Mouse (Mus musculus) liver, embryonic 14.5 days (tissue): Measurements from ENCODE around the gene Fndc11. TPM values are rescaled to one million over a fixed set of nuclear protein-coding genes. Genes with fewer than 3 reads are reported as not detected.

Experiments used
- ATAC-seq: fragments of 200-750 bp; cut with Nextera tagmentation; 2 replicates; pipeline ENCODE4 v1.8.0; 2017; ENCODE audit warnings: moderate number of reproducible peaks, mild to moderate bottlenecking, moderate library complexity; ENCODE audit not compliant: insufficient read depth
- DNase-seq, 3 experiments: peaks; one replicate each; pipeline ENCODE4 v3.0.0-alpha.2; 2012 to 2013; ENCODE audit warnings: low read depth in 3 of 3, low spot score in 3 of 3
- H3K27ac ChIP-seq: fragments of 300-500 bp; sonication (generic); 2 replicates; pipeline ENCODE4 v1.5.1; 2014; ENCODE audit warnings: moderate library complexity, mild to moderate bottlenecking, control low read depth, inconsistent platforms
- H3K27me3 ChIP-seq: fragments of 300-500 bp; sonication (generic); 2 replicates; pipeline ENCODE4 v1.6.1; 2014; ENCODE audit warnings: mild to moderate bottlenecking, low read length, moderate library complexity; ENCODE audit not compliant: control insufficient read depth, insufficient read depth
- H3K36me3 ChIP-seq: fragments of 300-500 bp; sonication (generic); replicated peaks from 2 replicates; pipeline ENCODE4 v1.6.1; 2014; ENCODE audit warnings: low read depth; ENCODE audit not compliant: control insufficient read depth, insufficient read depth
- H3K4me1 ChIP-seq, 2 experiments: fragments of 200-500 bp in 1 of 2; fragments of 300-500 bp in 1 of 2; sonication (generic) in 1 of 2; replicated peaks; 2 replicates each; pipeline ENCODE4 v1.6.1; 2012 to 2014; ENCODE audit warnings: antibody characterized with exemption in 1 of 2, inconsistent platforms in 1 of 2, low read length in 1 of 2; ENCODE audit not compliant: control insufficient read depth in 2 of 2, insufficient read depth in 2 of 2
- H3K4me2 ChIP-seq: fragments of 300-500 bp; sonication (generic); 2 replicates; pipeline ENCODE4 v1.6.1; 2014; ENCODE audit warnings: low read depth, mild to moderate bottlenecking, control low read depth, moderate library complexity
- H3K4me3 ChIP-seq, 2 experiments: fragments of 200-500 bp in 1 of 2; fragments of 300-500 bp in 1 of 2; sonication (generic) in 1 of 2; 2 replicates each; pipeline ENCODE4 v1.5.1; 2012 to 2014; ENCODE audit warnings: low read depth in 2 of 2, low read length in 2 of 2, mild to moderate bottlenecking in 2 of 2, control low read depth in 1 of 2, inconsistent platforms in 1 of 2, moderate library complexity in 1 of 2; ENCODE audit not compliant: insufficient read depth in 1 of 2
- H3K9ac ChIP-seq: fragments of 300-500 bp; sonication (generic); replicated peaks from 2 replicates; pipeline ENCODE4 v1.6.1; 2014; ENCODE audit warnings: mild to moderate bottlenecking, control low read depth, moderate library complexity
- H3K9me3 ChIP-seq: fragments of 300-500 bp; sonication (generic); 2 replicates; pipeline ENCODE4 v1.6.1; 2016; ENCODE audit warnings: low read length, mixed read lengths; ENCODE audit not compliant: control insufficient read depth
- CTCF ChIP-seq: IDR thresholded peaks from 2 replicates; pipeline ENCODE4 v1.5.1; 2016; ENCODE audit warnings: antibody characterized with exemption, low read depth, control low read depth
- EP300 ChIP-seq: IDR thresholded peaks from 2 replicates; pipeline ENCODE4 v1.6.1; 2016; ENCODE audit warnings: antibody characterized with exemption, low read depth
- WGBS: fragments of 180-500 bp; shearing (Covaris S2); extraction: QIAGEN DNeasy Blood & Tissue Kit; methylation state at CpG from one replicate; pipeline ENCODE4 v1.1.7; 2014; ENCODE audit not compliant: insufficient replicate concordance; 5-methylcytosine and 5-hydroxymethylcytosine counted together
- polyA plus RNA-seq, 2 experiments: library from polyadenylated mRNA; depleted of rRNA in 1 of 2; stranded (reverse) in 1 of 2; unstranded in 1 of 2; fragments of >200 nt; fragmentation: Nextera tagmentation in 1 of 2; extraction: Ambion mirVana in 1 of 2; gene quantifications; 2 replicates each; pipeline versions ENCODE4 v1.2.1 to v1.2.3; 2012 to 2014

Gene Fndc11
- polyA plus RNA-seq, 2 experiments = 0.14 to 0.25 TPM

DNA sequence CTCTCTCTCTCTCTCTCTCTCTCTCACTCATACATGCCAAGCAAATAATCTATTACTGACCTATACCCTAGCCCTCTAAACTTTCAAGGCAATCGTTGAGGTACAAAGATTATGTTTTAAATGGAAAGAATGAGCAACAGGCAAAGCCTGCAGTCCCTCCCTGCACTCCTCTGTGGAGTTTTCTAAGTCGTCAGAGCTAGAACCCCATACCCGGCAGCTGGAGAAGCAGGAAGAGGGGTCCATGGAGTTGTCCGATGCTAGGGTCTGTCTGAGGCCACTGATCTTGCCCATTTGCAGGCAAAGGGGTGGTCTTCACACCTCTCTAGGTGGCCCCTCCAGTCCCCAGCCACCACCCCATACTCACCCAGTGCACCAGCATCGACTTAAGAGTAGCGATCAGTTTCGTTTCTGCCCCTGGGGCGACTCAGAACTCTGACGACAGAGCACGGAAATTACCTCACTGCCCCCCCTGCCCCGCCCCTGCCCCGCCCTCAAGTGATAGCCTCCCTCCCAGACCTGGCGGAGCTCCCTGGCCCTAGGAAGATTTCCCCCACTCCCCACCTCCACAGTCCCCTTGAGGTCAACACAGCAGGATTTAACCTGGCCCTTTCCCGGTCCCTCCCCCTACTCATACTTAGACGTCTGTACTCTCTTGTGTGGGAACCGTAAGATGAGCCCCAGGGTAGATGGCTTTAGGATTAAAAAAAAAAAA, 21.9 kb downstream of the Fndc11 start, which contains the start of gene Helz2:
Gene Helz2 (minus strand): TSS at position 426 of the 712 bp plus-strand sequence.
- Histone ChIP-seq H3K27me3 (no peaks in the 10 kb centered on the region), H3K4me1 (peaks cover 3 to 17% of the 10 kb centered on the region in 2 experiments; a peak in 2 of 4 replicates), H3K36me3 (no peaks in the 10 kb centered on the region), H3K27ac (peak within 1 kb of the TSS; percentile 48; the same call in 1 of the 2 replicates), H3K4me2 (peak within 1 kb of the TSS; percentile 70), H3K9ac (peak within 1 kb of the TSS; percentile 87), H3K9me3 (no peaks in the 10 kb centered on the region), H3K4me3 (peak within 1 kb of the TSS; percentile 74 to 97)
- TF ChIP-seq EP300 = no peak
- no peak for TF ChIP-seq CTCF
- DNase-seq = peak; percentile 58 to 69 (median 69)
- 7% methylated on average over 16 of the region's 16 CpGs for WGBS
- ATAC-seq = peak; percentile 79

DNA sequence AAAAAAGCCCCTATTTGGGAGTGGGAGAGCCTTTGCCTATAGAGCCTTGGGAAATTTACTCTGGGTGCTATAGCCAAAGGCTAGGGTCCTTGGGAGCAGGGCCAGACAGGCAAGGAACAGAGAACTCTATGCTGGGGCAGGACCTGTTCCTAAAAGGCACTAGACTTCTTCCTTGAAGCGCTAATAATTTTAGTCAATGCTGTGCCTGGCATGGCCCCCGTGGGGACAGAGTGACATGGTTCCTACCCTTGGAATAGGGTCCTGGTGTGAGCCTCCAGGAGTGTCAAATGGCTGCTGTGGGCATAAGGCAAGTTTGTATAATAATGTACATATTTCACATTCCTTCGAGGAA, 22.5 kb downstream of the Fndc11 start:
- Histone ChIP-seq H3K9ac (no peak overlapping the region; the same call in 1 of the 2 replicates), H3K9me3 (no peaks in the 10 kb centered on the region), H3K36me3 (no peaks in the 10 kb centered on the region), H3K4me2 (peak overlapping the region; percentile 70), H3K27ac (no peak overlapping the region), H3K4me1 (peaks cover 3 to 17% of the 10 kb centered on the region in 2 experiments; a peak in 2 of 4 replicates), H3K27me3 (no peaks in the 10 kb centered on the region), H3K4me3 (peak overlapping the region in 1 of 2 experiments; percentile 74; a peak in 2 of 4 replicates)
- ATAC-seq (no peak), DNase-seq (no peak)
- TF ChIP-seq EP300 (no peak), CTCF (no peak)
- 54% methylated on average over 3 of the region's 3 CpGs for WGBS

DNA sequence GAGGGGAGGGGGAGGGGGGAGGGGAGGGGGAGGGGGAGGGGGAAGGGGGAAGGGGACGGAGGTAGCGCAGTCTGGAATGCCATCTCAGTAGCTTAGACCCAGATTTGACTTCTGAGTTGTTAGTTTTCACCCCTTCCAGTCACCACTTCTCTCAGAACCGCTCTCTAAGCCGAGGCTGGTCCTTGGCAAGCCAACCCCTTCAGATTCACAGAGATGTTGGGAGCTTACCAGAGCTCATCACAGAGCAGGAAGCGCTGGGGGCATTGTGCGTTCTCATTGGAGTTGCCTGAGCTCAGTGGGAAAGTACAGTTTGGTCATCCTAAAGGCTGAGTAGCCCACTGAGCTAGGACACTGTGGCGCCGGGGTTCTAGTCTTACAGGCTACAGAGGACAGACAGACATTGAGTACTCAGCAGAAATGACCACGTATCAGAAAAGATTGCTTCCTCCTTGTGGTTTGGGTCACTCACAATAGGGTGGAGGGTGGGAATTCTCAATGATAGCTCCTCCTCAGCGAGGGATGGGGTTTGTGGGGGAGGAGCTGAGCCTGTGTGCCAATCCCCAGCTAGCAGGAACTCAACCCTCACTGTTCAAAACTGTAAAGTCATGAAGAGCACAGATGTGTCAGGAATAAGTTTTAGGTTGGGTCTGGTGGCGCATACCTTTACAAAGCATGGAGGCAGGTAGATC, 24.0 kb downstream of the Fndc11 start:
- Histone ChIP-seq H3K27ac (no peak overlapping the region), H3K36me3 (no peaks in the 10 kb centered on the region), H3K4me3 (no peak overlapping the region), H3K27me3 (no peaks in the 10 kb centered on the region), H3K4me1 (peaks cover 3 to 17% of the 10 kb centered on the region in 2 experiments; a peak in 2 of 4 replicates), H3K9me3 (no peaks in the 10 kb centered on the region), H3K4me2 (peak overlapping the region; percentile 23; the same call in 1 of the 2 replicates), H3K9ac (no peak overlapping the region)
- peak; percentile 46; the same call in 1 of the 2 replicates for ATAC-seq
- 12% methylated on average over 11 of the region's 11 CpGs for WGBS
- no peak for TF ChIP-seq CTCF
- TF ChIP-seq EP300 = no peak
- peak; percentile 24 to 44 (median 26) for DNase-seq

DNA sequence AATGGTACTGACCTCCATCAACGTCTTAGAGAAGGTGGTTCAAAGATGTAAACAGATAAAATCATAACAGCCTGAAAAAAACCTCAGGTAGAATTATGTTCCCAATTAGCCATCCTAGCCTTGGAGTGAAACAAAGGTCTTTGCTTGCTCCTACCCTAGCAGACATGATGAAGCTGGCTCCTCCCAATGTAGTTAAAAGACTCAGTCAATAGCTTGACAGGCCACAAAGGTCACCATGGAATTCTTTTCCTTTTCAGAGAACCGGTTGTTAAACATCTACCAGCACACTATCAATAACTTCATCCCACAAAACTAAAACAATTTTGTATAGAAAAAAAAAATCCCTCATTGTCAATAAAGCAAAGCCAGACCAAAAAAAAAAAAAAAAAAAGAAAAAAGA, 25.2 kb downstream of the Fndc11 start:
- WGBS = 37% methylated on average over 2 of the region's 2 CpGs
- Histone ChIP-seq H3K36me3 (no peaks in the 10 kb centered on the region), H3K9me3 (no peaks in the 10 kb centered on the region), H3K9ac (no peak overlapping the region), H3K27ac (no peak overlapping the region), H3K4me3 (no peak overlapping the region), H3K27me3 (no peaks in the 10 kb centered on the region), H3K4me2 (no peak overlapping the region), H3K4me1 (peaks cover 3 to 19% of the 10 kb centered on the region in 2 experiments; a peak in 2 of 4 replicates)
- no peak for TF ChIP-seq CTCF
- ATAC-seq (no peak), DNase-seq (no peak)

DNA sequence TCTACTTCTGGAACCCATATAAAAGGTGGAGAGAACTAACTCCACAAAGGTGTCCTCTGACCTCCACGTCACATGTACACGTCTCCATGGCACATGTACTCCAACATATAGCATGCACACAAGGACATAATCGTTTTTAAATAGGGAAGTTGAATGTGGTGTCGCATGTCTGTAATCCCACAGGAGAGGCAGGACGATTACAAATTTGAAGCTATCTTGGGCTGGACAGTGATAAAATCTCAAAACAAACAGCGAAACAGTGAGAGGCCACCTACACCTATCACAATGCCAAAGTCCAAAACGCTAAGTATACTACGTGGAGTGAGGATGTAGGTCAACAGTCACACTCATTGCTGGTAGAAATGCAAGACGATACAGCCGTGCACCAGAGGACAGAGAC, 29.4 kb downstream of the Fndc11 start:
- Histone ChIP-seq H3K9me3 (no peaks in the 10 kb centered on the region), H3K4me1 (peaks cover 1 to 6% of the 10 kb centered on the region in 2 experiments; a peak in 2 of 4 replicates), H3K4me2 (no peak overlapping the region), H3K27me3 (no peaks in the 10 kb centered on the region), H3K27ac (no peak overlapping the region), H3K9ac (no peak overlapping the region), H3K4me3 (no peak overlapping the region), H3K36me3 (peaks cover 19% of the 10 kb centered on the region)
- TF ChIP-seq EP300 (no peak), CTCF (no peak)
- ATAC-seq (no peak), DNase-seq (peak in 2 of 3 experiments; percentile 7 to 20)
- 61% methylated on average over 10 of the region's 10 CpGs for WGBS
